Mouse (Mus musculus) embryonic facial prominence, embryonic 10.5 days (tissue): ENCODE measurements around the gene Tef. TPM values are rescaled to one million over a fixed set of nuclear protein-coding genes. Genes with fewer than 3 reads are reported as not detected.

Source experiments
- DNase-seq: peaks from one replicate; pipeline ENCODE4 v3.0.0-alpha.2; 2017; ENCODE audit warnings: low spot score
- H3K27ac ChIP-seq: fragments of 300-500 bp; sonication (generic); replicated peaks from 2 replicates; pipeline ENCODE4 v1.5.1; 2016; ENCODE audit warnings: mild to moderate bottlenecking
- H3K27me3 ChIP-seq: fragments of 300-500 bp; sonication (generic); replicated peaks from 2 replicates; pipeline ENCODE4 v1.6.1; 2016; ENCODE audit warnings: low read depth, mild to moderate bottlenecking; ENCODE audit not compliant: poor library complexity, severe bottlenecking
- H3K36me3 ChIP-seq: fragments of 300-500 bp; sonication (generic); replicated peaks from 2 replicates; pipeline ENCODE4 v1.6.1; 2016; ENCODE audit warnings: mild to moderate bottlenecking, moderate library complexity
- H3K4me1 ChIP-seq: fragments of 300-500 bp; sonication (generic); 2 replicates; pipeline ENCODE4 v1.6.1; 2016
- H3K4me3 ChIP-seq: fragments of 300-500 bp; sonication (generic); 2 replicates; pipeline ENCODE4 v1.5.1; 2016; ENCODE audit warnings: mild to moderate bottlenecking, moderate library complexity
- H3K9me3 ChIP-seq: fragments of 300-500 bp; sonication (generic); 2 replicates; pipeline ENCODE4 v1.6.1; 2016; ENCODE audit warnings: mild to moderate bottlenecking
- WGBS: fragments of 180-500 bp; shearing (Covaris S2); methylation state at CpG from one replicate; pipeline ENCODE4 v1.1.7; 2016; 5-methylcytosine and 5-hydroxymethylcytosine counted together
- polyA plus RNA-seq: library from polyadenylated mRNA; unstranded; fragments of >200 nt; fragmentation: Nextera tagmentation; extraction: Ambion mirVana; gene quantifications from 2 replicates; pipeline ENCODE4 v1.2.1, GENCODE M21; 2016

Gene Tef
- polyA plus RNA-seq, 1 experiment from 2014 or later, result 15.9 TPM

DNA sequence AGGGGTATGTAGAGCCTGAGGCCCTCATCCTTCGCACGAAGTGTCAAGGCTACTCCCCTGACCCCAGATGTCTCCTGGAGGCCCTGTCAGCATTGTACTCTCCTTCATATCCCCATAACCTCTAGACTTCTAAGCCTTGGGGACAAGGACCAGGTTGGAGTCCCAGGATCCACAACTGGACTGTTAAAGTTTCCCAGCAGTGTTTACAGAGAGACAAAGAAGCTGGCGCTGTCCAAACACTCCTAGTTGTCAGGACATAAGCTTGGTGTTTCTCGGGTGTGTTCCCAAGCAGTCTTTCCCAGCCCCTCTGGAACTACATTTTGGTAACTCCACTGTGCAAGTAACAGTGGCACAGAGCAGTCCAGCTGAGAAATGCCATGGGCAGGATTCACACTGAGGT, 31.3 kb downstream of the Tef start:
- no peak for DNase-seq
- H3K27me3 ChIP-seq, result peaks cover 26% of the 10 kb centered on the region
- WGBS, result 76% methylated on average over 4 of the region's 4 CpGs
- no peak overlapping the region for H3K27ac ChIP-seq
- peaks cover 44% of the 10 kb centered on the region for H3K4me1 ChIP-seq
- H3K4me3 ChIP-seq, result no peak overlapping the region
- H3K36me3 ChIP-seq, result no peaks in the 10 kb centered on the region
- H3K9me3 ChIP-seq, result no peaks in the 10 kb centered on the region

DNA sequence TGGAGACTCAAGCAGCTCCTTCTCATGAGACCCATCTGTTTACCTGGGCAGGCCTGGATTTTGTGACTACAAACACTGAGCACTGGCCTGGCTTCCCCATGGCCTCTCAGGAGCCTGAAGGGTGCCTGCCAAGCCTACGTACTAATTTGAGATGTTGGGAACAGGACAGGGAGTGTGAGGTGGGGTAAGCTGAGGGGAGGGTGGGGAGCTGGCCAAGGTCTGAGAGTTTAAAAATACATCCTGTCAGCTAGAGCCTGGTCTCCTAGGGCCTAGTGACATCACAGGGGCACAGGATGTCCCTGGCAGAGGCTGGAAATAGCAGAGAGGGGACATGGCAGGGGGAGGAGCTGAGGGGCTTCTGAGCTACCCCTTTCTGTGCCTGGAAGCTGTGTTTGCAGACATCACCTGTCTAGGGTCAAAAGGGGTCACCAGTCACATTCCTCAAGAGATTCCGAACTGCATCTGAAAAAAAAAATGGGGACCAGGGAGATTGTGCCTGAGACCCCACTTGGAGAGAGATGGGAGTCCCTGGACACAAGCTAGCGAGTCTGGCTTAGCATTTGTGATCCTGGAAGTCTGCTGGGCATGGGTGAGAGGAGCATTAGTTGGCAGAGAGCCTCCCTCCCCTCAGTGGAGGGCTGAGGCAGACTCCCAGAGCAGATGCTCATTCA, 32.1 kb downstream of the Tef start:
- no peaks in the 10 kb centered on the region for H3K36me3 ChIP-seq
- no peak overlapping the region for H3K4me3 ChIP-seq
- DNase-seq, result no peak
- H3K4me1 ChIP-seq, result peaks cover 51% of the 10 kb centered on the region
- H3K27me3 ChIP-seq, result peaks cover 26% of the 10 kb centered on the region
- H3K27ac ChIP-seq, result 0 out of 2 replicates have a peak overlapping the region, but pooled peaks have one; percentile 0
- H3K9me3 ChIP-seq, result no peaks in the 10 kb centered on the region
- WGBS, result 48% methylated on average over 3 of the region's 3 CpGs

DNA sequence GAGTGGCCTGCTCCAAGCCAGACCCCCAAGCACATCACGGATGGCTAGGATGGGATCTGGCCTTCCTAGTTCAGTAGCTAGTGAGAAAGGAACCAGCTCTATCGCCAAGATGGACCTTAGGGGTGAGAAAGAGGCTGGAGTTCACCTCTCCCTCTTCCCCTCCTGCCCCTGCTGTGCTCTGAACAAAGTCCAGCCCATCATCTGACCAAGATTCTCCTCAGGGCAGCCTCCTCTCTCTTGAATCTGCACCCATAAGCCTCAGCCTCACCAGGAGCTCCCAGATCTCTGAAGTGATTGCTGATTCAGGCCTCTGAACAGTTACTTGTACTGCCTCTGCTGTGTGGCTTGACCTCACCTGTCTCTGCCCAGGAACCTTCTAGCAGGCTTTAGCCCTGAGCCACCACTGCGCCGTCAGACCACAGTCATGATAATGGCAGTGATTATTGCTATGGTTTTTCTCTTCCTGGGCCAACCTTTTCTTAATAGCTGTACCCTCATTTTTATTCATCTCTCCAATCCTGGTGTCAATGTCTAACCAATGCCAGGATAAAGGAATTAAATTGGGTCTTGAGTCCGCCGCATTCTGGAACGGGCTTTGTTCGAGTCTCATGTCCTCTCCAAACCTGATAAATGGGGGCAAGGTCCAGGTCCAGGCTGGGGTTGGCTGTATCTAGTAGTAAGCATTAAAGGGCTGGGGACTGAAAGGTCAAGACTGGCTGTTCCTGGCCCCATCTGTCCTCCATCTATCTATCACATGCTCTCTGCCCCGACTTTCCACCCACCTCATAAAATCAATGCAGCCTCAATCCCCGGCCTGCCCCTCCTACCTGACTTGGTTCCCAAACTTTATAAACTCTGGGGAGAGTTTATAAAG, 33.0 kb downstream of the Tef start:
- DNase-seq, result no peak
- Histone ChIP-seq H3K9me3 (no peaks in the 10 kb centered on the region), H3K36me3 (no peaks in the 10 kb centered on the region), H3K4me1 (peaks cover 51% of the 10 kb centered on the region), H3K4me3 (no peak overlapping the region), H3K27ac (no peak overlapping the region), H3K27me3 (peaks cover 26% of the 10 kb centered on the region)
- 73% methylated on average over 10 of the region's 10 CpGs for WGBS

DNA sequence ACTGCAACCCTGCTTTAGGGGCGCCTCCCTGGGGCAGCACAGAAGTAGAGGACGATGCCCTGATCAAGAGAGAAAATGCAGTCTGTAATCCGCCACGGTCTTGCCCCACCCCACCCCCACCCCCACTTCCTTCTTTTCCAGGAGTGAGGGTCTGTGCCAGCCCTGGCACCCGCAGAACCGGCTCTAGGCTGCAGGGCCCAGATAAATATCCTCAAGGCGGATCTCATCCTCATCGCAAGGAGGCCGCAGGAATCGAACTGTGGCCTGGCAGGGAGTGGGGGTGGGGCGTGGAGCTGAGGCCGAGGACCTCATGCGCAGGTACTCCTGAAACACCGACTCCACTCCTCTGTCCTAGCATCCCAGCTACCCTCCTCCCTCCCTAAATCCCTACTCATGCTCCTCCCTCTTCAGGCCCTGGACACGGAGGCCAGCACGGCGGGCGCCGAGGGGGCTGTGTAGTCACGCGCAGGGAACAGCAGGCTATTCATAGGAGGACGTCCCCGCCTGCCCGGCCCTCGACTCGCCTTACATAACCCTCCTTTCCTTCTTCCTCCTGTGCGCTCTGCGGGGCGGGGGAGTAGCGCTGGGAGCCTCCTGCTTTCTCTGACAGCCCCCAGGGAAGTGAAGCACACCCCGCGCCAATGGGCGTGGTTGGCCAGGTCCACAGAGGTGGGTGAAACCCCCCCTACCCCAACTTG, 34.1 kb downstream of the Tef start:
- Histone ChIP-seq H3K36me3 (no peaks in the 10 kb centered on the region), H3K9me3 (no peaks in the 10 kb centered on the region), H3K4me3 (peak overlapping the region; percentile 56), H3K4me1 (peaks cover 46% of the 10 kb centered on the region), H3K27ac (peak overlapping the region; percentile 82), H3K27me3 (peaks cover 26% of the 10 kb centered on the region)
- DNase-seq, result peak; percentile 89
- WGBS, result 1% methylated on average over 33 of the region's 33 CpGs

- Histone ChIP-seq H3K27ac (no peak overlapping the region), H3K4me3 (peak overlapping the region; percentile 56; the same call in 1 of the 2 replicates), H3K27me3 (peaks cover 26% of the 10 kb centered on the region), H3K36me3 (no peaks in the 10 kb centered on the region), H3K9me3 (no peaks in the 10 kb centered on the region), H3K4me1 (peaks cover 42% of the 10 kb centered on the region)
- DNase-seq, result no peak
- WGBS, result 53% methylated on average over 7 of the region's 7 CpGs
Observed at GRCm38 (mm10) chr15:81836966-81837920, 35.0 kb downstream of the Tef start.

GRCm38 (mm10) chr15:81838554-81839235, 36.5 kb downstream of the Tef start:
- Histone ChIP-seq H3K9me3 (no peaks in the 10 kb centered on the region), H3K27ac (no peak overlapping the region), H3K27me3 (peaks cover 26% of the 10 kb centered on the region), H3K4me3 (no peak overlapping the region), H3K4me1 (peaks cover 40% of the 10 kb centered on the region), H3K36me3 (no peaks in the 10 kb centered on the region)
- WGBS, result 74% methylated on average over 14 of the region's 14 CpGs
- no peak for DNase-seq

GRCm38 (mm10) chr15:81839634-81840033, 37.4 kb downstream of the Tef start:
- Histone ChIP-seq H3K36me3 (no peaks in the 10 kb centered on the region), H3K4me1 (peaks cover 32% of the 10 kb centered on the region), H3K4me3 (no peak overlapping the region), H3K27me3 (peaks cover 21% of the 10 kb centered on the region), H3K27ac (no peak overlapping the region), H3K9me3 (no peaks in the 10 kb centered on the region)
- DNase-seq, result no peak
- 69% methylated on average over 5 of the region's 5 CpGs for WGBS

GRCm38 (mm10) chr15:81840306-81840705, 38.1 kb downstream of the Tef start:
- Histone ChIP-seq H3K4me3 (no peak overlapping the region), H3K36me3 (no peaks in the 10 kb centered on the region), H3K27me3 (peaks cover 14% of the 10 kb centered on the region), H3K27ac (no peak overlapping the region), H3K9me3 (no peaks in the 10 kb centered on the region), H3K4me1 (peaks cover 28% of the 10 kb centered on the region)
- DNase-seq, result no peak
- WGBS, result 94% methylated on average over 7 of the region's 7 CpGs

- Histone ChIP-seq H3K27me3 (peaks cover 5% of the 10 kb centered on the region; the same call in 1 of the 2 replicates), H3K9me3 (no peaks in the 10 kb centered on the region), H3K4me3 (no peak overlapping the region), H3K36me3 (peaks cover 12% of the 10 kb centered on the region), H3K27ac (no peak overlapping the region), H3K4me1 (peaks cover 11% of the 10 kb centered on the region; the same call in 1 of the 2 replicates)
- no peak for DNase-seq
- 86% methylated on average over 7 of the region's 7 CpGs for WGBS
Observed at GRCm38 (mm10) chr15:81842275-81842674, 40.1 kb downstream of the Tef start.

DNA sequence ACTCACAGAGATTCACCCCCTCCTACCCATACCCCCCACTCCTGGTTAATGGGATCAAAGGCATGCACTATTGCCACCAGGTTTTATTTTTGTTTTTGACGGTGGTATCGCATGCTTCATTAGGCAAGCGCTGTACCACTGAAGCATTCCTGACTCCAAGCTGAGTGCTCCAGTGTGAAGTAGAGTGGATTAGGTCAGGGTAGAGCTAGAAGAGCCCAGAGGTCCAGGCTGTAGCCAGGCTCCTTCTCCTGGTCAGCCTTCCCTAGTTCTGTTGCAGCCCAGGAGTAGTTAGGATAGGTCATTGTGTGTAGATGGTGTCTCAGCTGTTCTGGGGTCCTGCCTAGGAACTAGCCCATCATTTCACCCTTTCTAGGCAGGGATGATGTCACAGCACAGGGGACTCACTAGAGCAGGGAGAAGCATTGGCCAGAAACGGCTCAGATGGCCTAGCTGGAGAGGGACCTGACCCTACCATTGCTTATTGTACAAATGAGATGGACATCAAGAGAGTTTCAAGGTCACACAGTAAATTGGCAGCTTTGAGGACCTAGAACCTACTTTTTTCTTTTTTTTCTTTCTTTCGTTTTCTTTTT, 42.9 kb downstream of the Tef start:
- DNase-seq, result no peak
- 77% methylated on average over 5 of the region's 5 CpGs for WGBS

DNA sequence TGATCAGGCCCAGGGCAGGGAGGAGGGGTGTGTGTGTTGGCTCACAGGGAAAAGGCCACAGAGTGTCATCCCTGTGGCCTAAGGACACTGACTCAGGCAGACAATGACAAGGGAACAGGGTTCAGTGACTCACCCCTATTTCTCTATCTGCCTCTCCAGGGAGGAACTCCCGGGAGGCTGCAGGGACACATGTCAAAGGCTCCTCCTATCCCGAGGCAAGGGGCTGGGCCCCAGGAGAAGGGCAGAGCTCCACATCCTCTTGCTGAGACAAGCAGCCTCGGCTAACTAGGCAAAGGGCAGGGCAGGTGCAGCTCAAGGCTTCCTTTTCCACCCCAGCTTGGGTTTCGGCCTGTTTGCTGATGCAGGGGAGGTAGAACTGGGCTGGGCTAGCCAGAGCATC, 43.5 kb downstream of the Tef start:
- 33% methylated on average over 4 of the region's 4 CpGs for WGBS
- peaks cover 42% of the 10 kb centered on the region for H3K36me3 ChIP-seq
- no peaks in the 10 kb centered on the region for H3K9me3 ChIP-seq
- no peaks in the 10 kb centered on the region for H3K27me3 ChIP-seq
- DNase-seq, result no peak
- no peak overlapping the region for H3K4me3 ChIP-seq
- no peaks in the 10 kb centered on the region; the same call in 1 of the 2 replicates for H3K4me1 ChIP-seq
- H3K27ac ChIP-seq, result no peak overlapping the region

More for the DNA sequence above, 42.9 kb downstream of the Tef start:
- H3K27me3 ChIP-seq, result no peaks in the 10 kb centered on the region
- no peak overlapping the region for H3K4me3 ChIP-seq
- no peaks in the 10 kb centered on the region for H3K4me1 ChIP-seq
- no peak overlapping the region for H3K27ac ChIP-seq
- peaks cover 37% of the 10 kb centered on the region for H3K36me3 ChIP-seq
- H3K9me3 ChIP-seq, result no peaks in the 10 kb centered on the region
